Mouse (Mus musculus) thymus, postnatal 10 days (tissue): ENCODE results near the gene Tbxa2r.

Experiments
- DNase-seq, 2 experiments: peaks; one replicate each; pipeline ENCODE4 v3.0.0; 2021; ENCODE audit warnings: low spot score in 2 of 2

Gene Tbxa2r

DNA sequence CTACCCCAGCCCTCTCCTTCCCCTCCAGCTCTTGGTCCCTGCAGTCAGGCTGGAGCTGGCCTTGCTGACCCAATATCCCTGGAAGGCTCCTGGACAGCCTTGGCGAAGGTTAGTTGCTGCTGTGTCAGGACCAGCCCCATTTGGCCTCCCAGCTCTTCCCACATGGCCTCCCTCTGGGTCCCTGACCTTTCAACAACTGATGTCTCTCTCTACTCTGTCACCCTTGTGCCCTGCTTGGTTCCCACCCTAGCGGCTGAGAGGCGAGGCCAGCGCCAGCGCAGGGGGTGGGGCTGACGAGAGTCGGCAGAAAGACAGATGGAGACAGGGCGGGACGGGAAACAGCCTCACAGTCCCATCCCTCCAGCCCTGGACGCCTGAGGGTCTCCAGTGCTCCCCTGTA is at the start of gene Tbxa2r:
Gene Tbxa2r, plus strand, starts transcription at position 346 of the 400 bp plus-strand sequence.
- DNase-seq = peak; percentile 87 to 89

DNA sequence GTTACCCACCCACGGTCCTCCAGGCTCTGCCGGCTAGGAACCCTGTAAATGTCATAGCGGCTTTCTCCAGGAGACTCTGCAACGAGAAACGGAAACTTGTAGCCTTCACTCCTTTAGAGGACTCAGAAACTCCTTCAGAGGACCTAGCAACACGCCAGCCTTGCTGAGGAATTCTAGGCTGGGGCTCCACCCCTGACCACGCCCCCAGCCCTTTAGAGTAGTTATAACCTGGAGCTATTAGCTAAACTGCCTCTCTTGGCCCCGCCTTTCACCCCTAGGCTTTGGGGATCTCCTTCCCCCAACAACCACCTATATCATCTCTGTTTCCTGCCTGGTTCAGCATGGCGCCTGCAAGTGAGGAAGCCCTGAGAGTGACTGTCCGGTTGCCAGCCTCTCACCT is 49.0 kb upstream of the Tbxa2r start:
- no peak for DNase-seq

DNA sequence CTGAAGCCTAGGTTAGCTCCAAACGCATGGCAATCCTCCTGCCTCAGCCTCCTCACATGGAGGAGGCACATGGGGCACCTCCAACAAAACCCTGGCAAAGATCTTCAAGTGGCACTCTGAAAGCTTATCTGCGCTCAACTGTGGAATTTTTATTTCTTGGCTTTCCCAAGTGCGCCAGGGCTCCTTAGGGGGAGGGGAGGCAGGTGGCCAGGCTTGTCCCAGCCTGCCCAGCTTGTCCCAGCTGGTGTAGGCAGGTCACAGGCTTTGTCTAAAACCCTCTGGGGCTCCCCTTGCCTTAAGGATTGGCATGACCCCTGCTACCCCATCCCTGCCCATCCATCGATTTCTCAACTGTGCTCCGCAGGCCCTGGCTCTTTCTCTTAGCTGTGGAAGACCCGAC is 44.3 kb upstream of the Tbxa2r start:
- DNase-seq = no peak

DNA sequence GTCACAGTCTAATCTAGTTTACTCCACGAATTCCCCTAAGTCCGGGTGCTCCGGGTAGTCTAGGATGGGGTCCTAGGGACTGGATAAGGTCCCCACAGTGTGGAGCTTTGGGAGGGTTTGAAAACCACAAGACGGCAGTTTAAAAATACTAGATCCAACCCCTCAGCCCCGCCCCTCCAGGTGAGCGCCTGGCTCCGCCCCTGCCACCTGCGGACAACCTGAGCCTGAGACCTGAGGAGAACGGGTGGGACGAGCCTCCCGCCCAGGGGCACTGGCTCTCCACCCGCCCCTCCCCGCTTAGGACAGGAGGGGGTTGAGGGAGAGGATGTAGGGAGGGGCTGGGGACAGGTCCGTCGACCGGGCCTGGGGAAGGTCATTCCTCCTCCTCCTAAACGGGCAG is 43.8 kb upstream of the Tbxa2r start:
- DNase-seq = no peak

DNA sequence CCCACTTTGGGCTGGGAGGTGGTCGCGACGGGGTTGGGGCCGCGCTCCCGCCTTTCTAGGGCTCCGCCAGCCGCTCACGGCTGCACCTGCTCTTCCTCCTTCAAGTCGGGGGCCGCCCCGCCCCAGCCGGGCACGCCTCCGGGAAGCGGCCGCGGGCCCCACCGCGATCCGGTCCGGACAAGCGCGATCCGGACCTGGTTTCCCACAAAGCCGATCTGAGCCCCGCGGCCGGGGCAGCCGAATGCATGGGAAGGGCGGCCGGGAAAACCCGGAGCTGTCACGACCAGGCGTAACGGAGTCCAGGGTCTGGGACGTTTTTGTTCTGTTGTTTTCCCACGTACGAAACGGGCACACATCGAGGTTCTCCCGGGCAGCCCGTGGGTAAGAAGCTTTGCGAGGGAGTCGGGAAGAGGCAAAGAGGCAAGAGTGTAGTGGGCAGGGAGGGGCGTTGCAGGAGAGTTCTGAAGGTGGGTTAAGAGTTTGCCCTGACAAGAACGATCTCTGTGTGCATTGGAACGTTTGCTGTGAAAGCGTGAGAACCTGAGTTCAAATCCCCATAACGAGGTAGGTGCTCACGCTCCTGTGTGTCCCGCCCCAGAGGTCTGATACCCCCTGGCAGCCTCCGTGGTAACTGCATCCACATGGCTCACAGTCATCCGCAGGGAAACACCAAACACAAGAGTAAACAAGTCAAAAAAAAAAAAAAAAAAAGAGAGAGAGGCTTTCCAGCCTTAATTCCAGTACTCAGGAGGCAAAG is 42.7 kb upstream of the Tbxa2r start:
- DNase-seq = peak; percentile 91 to 96

DNA sequence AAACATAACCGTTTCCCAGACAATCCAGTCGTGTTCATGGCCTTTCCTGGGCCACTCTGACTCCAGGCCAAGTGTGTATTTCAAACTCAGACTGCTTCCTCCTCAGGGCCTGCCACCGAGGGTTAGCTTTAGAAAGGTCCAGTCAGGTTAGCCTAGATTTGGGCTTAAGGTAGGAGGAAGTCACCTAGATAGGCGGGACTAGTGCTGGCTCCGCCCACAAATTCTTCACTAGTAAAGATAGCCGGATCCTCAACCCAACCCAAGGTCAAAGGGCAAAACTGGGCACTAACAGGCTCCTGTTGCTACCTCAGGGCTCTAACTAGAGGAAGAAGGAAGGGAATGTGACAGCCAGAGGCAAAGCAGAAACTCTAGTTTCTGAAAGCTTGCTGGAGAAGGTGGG is 41.9 kb upstream of the Tbxa2r start:
- no peak for DNase-seq

DNA sequence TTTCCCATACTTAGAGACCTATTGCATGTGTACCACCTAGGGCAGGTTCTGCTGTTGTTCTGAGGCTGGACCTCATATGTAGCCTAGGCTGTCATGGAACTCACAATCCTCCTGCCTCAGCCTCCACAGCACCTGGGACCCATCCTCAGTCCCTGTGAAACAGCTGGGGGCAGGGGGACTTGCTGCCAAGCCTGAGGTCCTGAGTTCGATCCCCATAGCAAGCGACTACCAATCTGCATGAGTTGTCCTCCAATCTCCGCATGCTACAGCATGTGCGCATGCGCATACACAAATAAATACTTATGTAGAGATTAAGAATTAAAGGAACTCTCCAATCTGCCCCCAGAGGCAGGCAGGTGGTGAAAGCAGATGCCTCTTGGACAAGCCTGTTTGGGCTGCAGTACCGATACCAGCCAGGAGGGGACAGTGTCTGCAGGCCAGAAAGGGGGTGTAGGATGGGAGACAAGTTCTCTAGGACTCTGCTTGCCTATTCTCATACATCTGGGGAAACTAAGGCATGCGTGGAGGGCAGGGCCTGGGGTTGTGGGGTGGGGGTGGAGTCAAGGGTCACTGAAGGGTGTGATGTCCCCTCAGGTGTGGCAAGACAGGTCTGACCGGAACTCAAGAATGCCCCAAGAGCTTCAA is 40.9 kb upstream of the Tbxa2r start:
- peak; percentile 58 to 81 for DNase-seq

DNA sequence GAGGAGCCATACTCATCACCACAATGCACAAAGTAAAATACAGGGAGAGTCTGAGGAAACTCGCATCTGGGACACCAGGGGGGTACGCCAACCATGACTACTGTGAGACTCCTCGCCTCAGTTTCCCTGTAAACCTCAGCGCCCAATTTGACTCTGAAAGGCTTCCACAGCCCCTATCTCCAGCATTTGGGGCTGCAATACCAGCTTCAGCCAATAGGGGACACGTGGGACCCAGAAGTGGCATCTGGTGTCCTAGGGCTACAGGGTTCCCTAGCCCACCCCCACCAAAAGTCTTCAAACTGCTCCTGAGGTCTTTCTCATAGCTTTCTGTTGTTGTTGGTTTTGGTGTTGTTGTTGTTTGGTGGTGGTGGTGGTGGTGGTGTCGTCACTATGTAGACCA is 39.9 kb upstream of the Tbxa2r start:
- peak; percentile 52 to 70 for DNase-seq

DNA sequence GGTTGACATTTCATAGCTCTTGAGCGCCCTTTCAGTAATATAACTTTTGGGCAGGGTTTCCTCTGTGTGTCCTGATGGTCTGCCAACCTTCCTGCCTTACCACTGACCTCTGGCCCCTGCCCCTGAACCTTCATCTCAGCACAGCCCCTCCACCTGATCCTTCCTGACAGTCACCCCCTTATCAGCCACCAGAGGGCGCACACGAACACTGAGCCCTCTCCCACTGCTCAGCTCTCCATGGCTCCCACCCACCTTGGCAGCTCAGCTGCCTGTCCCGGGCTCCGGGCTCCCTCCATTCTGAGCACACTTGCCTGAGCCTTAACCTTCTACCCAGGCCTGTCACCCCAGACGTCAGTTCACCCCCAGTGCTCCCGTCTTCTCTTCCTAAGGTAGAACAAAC is 39.3 kb upstream of the Tbxa2r start:
- peak; percentile 52 to 76 for DNase-seq

DNA sequence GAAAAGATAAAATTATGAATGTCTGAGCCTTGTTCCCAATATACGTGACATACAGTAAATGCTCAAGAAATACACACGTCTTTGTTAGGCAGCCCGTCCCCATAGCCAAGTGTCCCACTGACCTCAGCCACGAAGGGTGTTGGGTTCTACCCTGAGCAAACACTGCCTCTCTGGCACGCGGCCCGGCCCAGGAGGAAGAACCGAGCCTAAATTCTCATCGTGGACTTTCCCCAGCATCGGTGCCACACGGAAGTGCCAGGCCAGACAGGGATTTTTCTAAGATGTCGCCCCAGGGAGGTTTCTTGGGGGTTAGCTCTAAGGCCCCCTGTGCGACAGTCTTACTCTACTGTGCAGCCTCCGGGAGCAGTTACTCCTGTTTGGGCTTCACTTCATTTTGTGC is 38.7 kb upstream of the Tbxa2r start:
- no peak for DNase-seq

DNA sequence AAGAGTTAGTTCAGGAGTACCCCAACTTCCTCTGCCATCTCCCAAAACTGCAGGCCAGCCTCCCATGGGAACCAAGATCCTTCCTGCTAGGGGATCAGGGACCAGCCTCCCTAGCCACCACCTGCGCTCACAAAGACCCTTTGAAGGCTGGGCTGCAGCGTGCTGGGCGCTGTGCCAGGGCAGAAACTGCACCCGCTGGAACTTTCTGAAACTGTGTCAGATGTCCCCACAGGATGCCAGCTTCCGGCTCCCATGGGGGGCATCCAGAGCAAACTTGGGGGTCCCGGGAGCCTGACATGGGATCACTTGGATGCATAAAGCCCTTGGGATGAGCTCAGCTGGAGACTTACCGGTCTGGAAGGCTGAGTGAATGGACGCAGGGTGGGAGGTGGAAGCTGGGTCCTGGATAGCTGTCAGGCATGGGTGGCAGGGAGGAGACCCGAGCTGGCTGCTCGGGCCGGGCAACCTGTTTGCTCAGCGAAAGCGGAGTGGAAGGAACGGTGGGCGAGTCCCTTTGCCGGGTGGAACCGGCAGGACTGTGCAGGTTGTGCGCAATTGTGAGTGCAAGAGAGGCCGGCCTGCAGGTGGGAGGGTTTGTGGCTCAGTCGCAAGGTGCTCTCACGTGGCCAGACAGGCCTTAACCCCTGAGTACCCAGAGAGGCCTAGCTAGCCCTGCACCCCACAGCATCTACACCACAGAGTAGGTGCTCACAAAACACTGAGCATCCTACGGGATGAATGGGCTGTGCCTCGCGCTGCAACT is 37.7 kb upstream of the Tbxa2r start:
- DNase-seq = peak; percentile 54 to 55

DNA sequence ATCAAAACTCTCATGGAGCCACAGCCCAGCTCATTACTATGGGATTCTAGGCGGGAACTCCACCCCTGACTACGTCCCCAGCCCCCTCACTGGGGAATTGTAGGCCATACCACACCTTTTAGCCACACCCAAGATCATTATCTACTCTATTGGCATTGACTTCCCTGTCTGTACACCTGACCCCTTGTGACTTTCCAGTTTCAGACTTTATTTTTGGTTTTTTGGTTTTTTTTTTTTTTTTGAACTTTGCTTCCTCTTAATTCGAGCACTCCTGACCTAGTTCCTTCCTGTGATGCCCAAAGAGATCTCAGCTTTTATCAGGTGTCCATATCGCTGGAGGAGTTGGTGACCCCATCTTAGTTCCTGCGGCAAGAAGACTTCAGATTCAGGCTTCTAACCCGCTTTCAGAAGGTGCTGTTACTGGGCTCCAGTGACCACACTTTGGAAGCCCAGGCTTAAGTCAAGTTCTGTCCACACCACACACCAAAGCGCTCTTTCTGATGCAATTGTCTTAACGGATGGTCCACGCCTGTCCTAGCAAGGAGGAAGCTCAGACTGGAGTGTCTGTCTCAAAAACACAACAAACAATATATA is 36.9 kb upstream of the Tbxa2r start, which contains the start of gene Tjp3:
Gene Tjp3, minus strand, starts transcription at position 71 of the 594 bp plus-strand sequence.
- no peak for DNase-seq

DNA sequence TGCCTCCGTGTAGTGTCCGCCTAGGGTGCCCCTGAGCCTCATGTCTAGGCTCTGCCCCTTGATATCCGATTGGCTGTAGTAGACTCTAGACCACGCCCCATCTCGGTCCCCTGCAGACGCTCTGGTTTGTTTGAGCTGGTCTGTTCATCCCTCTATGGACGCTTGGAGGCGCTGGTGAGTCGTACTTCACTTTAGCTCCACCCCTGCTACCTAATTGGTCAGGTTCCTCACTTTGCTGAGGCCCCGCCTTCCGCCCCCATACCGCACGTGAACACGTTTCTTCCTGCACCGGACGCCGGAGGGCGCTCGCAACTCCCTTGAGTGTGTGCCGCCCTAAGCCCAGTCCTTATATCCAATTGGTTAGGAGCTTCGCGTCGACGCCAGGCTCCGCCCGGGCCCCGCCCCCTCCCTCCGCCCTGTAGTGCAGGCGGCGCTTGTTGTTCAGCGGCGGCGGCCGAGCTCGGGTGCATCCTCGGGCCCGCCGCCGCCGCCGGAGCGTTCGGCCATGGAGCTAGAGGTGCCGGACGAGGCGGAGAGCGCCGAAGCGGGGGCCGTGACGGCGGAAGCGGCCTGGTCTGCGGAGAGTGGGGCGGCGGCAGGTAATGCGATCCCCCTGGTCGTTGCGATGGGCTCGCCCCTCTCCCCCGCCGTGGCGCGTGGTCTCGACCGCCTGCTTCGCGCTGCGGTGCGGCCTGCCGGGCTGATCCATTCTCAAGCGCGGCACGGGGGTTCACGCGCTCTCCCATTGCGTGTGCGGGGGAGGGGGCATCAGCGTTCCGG is 35.8 kb upstream of the Tbxa2r start, which contains the start of gene Pip5k1c:
Gene Pip5k1c, plus strand, starts transcription at position 410 of the 780 bp plus-strand sequence.
- peak; percentile 99 to 100 for DNase-seq

DNA sequence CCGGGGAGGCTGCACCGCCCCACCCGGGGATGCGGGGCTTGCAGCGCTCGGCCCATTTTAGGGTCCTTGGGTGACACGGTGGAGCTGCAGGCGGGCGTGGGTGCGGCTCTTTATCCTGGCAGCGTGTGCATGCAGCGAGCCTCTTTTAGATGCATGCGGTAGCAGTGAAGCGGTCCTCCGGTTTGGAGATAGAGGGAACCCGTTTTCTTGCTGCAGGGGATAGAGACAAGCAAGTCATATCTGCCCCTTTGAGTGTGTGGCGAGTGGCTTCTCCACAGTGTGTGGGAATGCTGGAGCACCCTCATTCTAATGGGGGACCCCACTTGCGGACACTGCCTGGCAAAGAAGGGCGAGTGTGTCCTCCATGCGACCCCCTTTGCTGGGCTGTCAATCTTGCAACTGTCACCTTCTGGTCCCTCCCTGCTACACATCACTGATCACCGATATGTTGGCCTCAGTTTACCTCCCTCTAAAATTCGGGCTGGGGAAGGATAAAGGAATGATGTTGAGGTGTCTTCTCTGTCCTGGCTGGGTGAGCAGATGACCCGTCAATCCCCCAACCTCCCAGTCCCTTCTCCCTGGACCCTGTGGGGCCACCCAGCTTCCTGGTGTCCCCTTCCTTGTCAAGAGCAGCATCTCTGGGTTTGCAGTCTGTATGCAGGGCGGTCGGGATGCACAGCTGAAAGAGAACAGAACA is 35.0 kb upstream of the Tbxa2r start:
- no peak for DNase-seq

DNA sequence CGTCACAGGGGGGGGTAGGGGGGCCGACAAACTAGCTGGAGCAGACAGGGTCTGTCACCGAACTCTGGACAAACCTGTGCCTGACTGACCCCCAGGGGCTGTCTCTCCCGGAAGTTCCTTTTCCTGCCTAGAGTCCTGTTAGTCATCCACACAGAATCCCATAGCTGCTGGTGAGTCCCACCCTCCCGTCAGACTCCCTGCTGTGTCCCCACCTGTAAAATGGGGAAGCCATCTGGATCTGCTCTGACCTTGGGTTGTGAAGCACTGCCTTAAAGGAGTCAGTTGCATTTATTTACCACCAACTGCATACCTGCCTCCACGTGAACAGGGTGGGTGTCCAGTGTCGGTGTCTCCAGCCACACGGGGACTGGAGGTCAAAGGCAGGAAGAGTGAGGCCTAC is 34.1 kb upstream of the Tbxa2r start:
- no peak for DNase-seq

DNA sequence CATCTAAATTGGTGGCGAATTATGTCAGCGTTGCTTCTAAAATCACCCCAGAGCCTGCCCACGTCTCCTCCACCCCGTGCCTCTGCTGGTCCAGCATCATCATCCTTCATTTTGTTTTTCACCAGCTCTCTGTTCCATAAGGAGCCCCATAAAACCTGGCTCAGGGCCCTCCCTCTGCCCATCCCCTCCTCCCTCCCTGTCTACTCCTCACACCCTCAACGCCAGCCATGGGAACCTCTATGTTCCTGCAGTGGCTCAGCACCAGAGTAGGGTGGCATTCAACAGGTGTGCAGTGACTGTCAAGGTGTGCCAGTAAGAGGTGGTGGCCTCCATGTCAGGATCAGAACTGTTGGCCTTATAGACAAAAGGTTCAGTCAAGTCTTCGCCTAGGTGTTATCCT is 33.3 kb upstream of the Tbxa2r start:
- no peak for DNase-seq

DNA sequence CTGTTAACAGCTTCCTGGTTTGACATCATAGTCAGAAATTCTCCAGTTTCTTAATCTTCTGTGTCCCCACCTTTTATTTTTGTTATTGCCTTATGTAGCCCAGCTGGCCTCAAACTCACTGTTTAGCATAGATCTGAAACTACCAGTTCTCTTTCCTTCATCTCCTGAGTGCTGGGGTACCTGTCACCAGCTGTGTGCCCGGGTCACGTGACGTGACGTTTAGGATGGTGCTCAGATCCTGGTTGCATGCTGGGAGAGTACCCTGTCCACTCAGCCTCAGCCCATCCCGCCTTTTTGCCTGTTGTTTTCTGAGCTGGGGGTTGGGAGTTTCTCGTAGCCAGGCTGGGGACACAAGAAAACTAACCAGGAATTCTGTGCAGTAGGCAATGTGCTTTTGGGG is 31.3 kb upstream of the Tbxa2r start:
- peak; percentile 63 to 67 for DNase-seq

DNA sequence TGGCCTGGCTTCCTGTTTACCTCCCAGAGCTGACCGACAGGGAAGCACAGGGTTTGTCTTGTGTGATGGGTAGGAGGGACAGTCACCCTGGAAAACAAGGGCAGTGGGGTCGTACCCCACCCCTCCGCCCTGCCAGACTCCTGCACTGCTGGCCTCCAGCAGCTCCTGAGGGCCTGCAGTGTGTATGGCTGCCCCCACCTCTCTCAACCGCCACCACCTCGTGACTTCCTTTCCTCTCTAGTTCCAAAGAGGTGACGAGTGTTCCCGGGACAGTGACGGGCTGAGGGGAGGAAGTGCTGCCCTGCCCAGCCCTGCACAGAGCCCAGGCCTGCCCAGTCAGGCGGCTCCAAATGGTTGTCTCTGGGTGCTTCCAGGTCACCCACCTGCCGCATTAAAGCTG is 30.7 kb upstream of the Tbxa2r start:
- peak; percentile 66 to 70 for DNase-seq

DNA sequence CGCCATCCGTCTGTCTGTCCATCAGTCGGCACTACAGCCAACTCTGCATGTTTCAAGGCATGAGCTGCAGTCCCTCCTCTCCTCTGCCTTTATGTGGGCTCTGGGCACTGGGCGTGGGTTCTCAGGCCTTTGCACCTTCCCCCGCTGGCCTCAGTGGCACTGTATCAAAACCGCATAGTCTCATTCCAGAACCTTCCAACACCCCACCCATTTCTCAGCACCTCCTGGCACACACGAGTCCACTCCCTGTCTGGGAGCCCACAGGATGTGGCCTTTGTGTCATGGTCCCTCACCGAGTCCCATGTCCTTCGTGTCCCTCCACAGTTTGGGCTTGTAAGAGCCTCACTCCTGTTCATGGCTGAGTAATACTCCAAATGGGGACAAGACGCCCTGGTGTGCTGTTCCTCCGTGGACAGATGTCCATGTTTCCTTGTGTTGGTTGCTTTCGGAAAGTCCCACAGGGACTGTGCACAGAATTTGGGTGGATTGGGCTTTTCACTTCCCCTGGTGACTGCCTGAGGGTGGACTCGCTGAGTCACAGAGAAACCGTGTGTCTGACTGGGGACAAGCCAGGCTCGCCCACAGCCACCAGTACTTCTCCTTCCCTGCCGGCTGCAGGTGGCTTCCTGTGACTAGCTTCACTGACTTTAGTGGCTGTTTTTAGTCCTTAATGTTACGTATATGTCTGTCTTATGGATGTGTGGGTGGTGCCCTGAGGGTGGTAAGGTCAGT is 30.0 kb upstream of the Tbxa2r start:
- peak; percentile 51 to 58 for DNase-seq
